Mouse (Mus musculus): Measurements from ENCODE around the gene Dlx1. TPM values are rescaled to one million over a fixed set of nuclear protein-coding genes. Genes with fewer than 3 reads are reported as not detected.

Gene Dlx1
- polyA plus RNA-seq, 1 experiment from 2014 or later: 13.6 TPM

DNA sequence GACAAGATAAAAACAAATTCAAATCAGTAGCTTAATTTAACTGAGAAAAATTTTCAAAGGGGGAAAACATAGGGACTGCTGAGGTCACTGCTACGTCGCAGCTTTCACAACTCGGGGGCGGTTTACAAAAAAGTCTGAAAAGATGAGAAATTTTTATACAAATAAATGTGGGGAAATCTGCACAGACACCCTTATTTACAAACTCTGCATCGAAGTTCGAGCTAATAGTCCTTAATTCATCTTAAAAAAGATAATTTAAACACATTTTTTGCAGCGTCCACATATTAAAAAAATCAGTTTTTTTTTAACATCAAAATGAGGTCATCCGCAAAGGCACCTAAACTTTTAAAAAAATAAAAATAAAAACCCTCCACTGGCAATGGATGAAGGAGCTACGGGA lies 15.6 kb downstream of the Dlx1 start:
- H3K36me3 ChIP-seq (ENCODE audit: control insufficient read depth, insufficient read depth, low read length): no peaks in the 10 kb centered on the region
- under 1% methylated on average over 9 of the region's 9 CpGs for WGBS
- H3K9me3 ChIP-seq (ENCODE audit: control insufficient read depth, low read length): no peaks in the 10 kb centered on the region
- H3K4me2 ChIP-seq: no peak overlapping the region
- DNase-seq (ENCODE audit: low spot score, missing footprints): peak; percentile 92
- H3K4me3 ChIP-seq (ENCODE audit: low read depth, low read length): no peak overlapping the region
- H3K27me3 ChIP-seq (ENCODE audit: control insufficient read depth, insufficient read depth, low read length): peaks cover 91% of the 10 kb centered on the region
- no peak overlapping the region for H3K9ac ChIP-seq (ENCODE audit: low read length)
- peaks cover 33% of the 10 kb centered on the region for H3K4me1 ChIP-seq (ENCODE audit: control insufficient read depth, insufficient read depth, low read length)
- no peak for ATAC-seq (ENCODE audit: low FRiP score)
- H3K27ac ChIP-seq (ENCODE audit: low read depth, low read length): no peak overlapping the region

DNA sequence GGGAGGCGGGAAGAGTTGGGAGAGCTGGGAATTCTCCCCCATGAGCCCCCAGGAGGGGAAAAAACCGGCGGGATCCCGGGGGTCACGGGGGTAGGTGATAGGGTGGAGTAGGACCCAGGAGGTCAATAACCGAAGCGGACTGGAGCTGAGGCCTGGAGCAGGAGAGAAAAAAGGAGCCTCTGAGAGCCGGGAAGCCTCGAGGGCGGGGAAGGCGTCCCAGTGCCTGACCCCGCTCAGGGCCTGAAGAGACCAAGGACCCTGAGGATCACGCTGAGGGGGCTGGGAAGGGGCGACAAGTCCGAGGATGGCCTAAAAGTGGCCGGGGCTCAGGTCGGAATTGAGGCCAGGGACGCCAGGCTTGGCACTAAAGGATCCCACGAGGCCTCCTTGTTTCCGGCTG lies 16.0 kb downstream of the Dlx1 start:
- Histone ChIP-seq H3K27me3 (ENCODE audit: control insufficient read depth, insufficient read depth, low read length) (peaks cover 91% of the 10 kb centered on the region), H3K4me2 (0 out of 2 replicates have a peak overlapping the region, but pooled peaks have one; percentile 17), H3K36me3 (ENCODE audit: control insufficient read depth, insufficient read depth, low read length) (no peaks in the 10 kb centered on the region), H3K4me1 (ENCODE audit: control insufficient read depth, insufficient read depth, low read length) (peaks cover 33% of the 10 kb centered on the region), H3K9me3 (ENCODE audit: control insufficient read depth, low read length) (no peaks in the 10 kb centered on the region), H3K27ac (ENCODE audit: low read depth, low read length) (no peak overlapping the region), H3K9ac (ENCODE audit: low read length) (no peak overlapping the region), H3K4me3 (ENCODE audit: low read depth, low read length) (peak overlapping the region; percentile 18)
- ATAC-seq (ENCODE audit: low FRiP score): no peak
- no peak for DNase-seq (ENCODE audit: low spot score, missing footprints)
- under 1% methylated on average over 20 of the region's 20 CpGs for WGBS

DNA sequence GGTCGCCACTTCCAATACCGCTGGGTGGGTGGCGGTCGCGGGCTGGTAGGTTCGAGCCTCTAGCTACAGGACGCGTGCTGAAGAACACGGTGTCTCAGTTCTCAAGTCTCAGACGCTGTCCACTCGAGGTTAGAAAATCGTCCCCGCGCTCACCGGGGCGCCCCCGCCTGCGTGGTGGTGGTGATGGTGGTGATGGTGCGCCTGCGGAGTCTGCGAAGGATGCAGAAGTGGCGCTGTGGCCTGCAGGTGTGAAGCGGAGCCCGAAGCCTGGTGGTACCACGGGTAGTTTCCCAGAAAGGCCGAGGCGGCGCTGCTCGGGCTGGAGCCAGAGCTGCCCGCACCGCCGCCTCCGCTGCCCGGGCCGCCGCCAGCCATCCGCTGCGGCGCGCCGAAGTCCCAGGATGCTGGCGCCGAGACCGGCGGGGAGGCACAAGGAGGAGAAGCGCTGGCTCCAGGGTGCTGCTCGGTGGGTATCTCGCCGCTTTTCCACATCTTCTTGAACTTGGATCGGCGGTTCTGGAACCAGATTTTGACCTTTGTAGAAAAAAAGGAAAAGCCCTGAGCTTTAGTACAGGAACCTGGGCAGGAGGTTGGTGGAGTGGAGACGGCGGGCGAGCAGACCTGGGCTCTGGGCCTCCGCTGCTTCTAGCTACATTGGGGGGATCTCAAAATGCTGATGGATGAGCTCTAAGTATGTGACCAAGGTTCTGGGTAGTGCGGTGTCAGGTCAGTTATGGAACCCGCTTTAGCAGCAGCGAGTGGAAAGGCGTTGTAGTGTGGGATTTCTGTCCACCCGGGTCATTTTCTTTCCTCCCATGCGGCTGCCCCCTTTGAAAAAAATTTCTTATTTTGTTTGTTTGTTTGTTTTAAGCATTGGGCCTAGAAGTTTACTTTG lies 16.7 kb downstream of the Dlx1 start:
- H3K9me3 ChIP-seq (ENCODE audit: control insufficient read depth, low read length): no peaks in the 10 kb centered on the region
- DNase-seq (ENCODE audit: low spot score, missing footprints) (peak; percentile 98), ATAC-seq (ENCODE audit: low FRiP score) (no peak)
- peak overlapping the region; percentile 37 for H3K4me3 ChIP-seq (ENCODE audit: low read depth, low read length)
- 0 out of 2 replicates have a peak overlapping the region, but pooled peaks have one; percentile 16 for H3K9ac ChIP-seq (ENCODE audit: low read length)
- H3K27me3 ChIP-seq (ENCODE audit: control insufficient read depth, insufficient read depth, low read length): peaks cover 91% of the 10 kb centered on the region
- H3K4me1 ChIP-seq (ENCODE audit: control insufficient read depth, insufficient read depth, low read length): peaks cover 33% of the 10 kb centered on the region
- H3K36me3 ChIP-seq (ENCODE audit: control insufficient read depth, insufficient read depth, low read length): no peaks in the 10 kb centered on the region
- H3K4me2 ChIP-seq: peak overlapping the region; percentile 17; the same call in 1 of the 2 replicates
- WGBS: under 1% methylated on average over 61 of the region's 61 CpGs
- H3K27ac ChIP-seq (ENCODE audit: low read depth, low read length): no peak overlapping the region

DNA sequence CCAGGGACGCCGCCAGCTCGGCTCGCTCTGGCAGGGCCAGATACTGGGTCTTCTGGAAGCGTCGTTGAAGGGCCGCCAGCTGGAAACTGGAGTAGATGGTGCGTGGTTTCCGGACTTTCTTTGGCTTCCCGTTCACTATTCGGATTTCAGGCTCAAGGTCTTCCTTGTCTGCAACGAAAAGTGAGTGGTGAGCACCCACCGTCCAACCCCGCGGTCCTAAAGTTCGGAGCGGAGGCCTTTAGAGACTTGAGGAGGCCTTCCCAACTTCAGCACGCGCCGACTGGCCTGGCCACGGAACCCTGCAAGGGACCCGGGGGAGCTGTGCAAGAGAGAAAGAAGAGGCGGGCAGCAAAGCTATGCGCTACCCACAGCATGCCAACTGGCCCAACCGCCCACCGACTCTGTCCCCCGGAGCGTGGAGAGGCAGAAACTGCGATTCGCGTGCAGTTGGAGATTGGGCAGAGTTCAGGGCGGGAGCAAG lies 17.5 kb downstream of the Dlx1 start:
- Histone ChIP-seq H3K27me3 (ENCODE audit: control insufficient read depth, insufficient read depth, low read length) (peaks cover 91% of the 10 kb centered on the region), H3K4me3 (ENCODE audit: low read depth, low read length) (peak overlapping the region; percentile 37), H3K36me3 (ENCODE audit: control insufficient read depth, insufficient read depth, low read length) (no peaks in the 10 kb centered on the region), H3K4me2 (peak overlapping the region; percentile 63), H3K27ac (ENCODE audit: low read depth, low read length) (no peak overlapping the region), H3K4me1 (ENCODE audit: control insufficient read depth, insufficient read depth, low read length) (peaks cover 33% of the 10 kb centered on the region), H3K9me3 (ENCODE audit: control insufficient read depth, low read length) (no peaks in the 10 kb centered on the region), H3K9ac (ENCODE audit: low read length) (peak overlapping the region; percentile 30)
- ATAC-seq (ENCODE audit: low FRiP score) (no peak), DNase-seq (ENCODE audit: low spot score, missing footprints) (peak; percentile 97)
- WGBS: under 1% methylated on average over 32 of the region's 32 CpGs

DNA sequence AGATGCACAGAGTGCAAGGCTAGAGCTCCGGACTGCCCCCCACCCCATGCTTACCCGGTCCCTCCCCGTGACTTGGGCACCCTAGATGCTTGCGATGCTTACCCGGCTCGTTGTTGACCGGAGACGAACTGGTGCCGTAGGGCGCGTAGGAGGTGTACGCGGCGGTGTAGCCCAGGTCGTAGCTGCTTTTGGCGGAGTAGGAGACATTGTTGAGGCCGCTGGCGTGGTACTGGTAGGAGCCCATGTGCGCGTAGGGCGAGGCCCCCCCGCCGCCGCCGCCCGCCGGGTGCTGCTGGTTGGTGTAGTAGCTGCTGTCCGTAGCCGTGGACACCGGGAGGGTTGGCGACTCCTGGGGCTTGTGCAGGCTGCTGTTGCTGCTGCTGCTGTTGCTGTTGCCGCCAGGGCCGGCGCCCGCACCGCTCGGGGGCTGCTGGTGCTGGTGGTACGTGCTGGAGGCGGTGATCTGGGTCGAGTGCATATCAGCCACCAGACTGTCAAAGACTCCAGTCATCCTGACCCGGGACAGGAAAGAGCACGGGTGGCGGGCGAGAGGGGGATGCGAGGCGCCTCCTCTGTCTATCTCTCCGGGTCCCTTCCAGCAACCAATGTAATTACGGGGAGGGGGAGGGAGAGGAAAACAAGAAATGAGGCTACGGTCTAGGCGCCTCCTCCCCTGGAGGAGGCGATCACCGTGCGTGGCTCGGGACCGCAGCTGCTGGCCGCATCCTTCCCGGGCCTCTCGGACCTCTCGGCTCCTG lies 18.1 kb downstream of the Dlx1 start:
- Histone ChIP-seq H3K27ac (ENCODE audit: low read depth, low read length) (peak overlapping the region; percentile 3; the same call in 1 of the 2 replicates), H3K4me1 (ENCODE audit: control insufficient read depth, insufficient read depth, low read length) (peaks cover 27% of the 10 kb centered on the region)

DNA sequence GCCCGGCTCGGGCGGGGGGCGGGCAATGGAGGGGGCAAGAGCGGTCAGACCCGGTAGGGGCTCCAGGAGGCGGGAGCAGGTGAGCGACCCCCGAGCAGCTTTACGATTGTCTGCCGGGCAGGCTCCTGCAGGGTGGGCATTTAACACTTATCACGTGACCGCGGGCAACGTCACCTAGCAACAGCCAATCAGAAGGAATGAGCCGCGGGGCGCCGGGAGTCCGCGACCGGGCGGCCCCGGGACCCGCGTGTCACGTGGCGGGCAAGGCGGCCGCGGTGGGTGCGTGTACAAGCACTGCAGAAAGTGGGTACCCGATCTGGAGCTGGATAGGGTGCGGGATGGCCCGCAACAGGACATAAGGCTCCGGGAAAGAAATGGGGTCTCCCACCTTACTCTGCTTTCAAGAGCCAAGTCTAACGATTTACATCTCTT lies 18.7 kb downstream of the Dlx1 start, which contains the start of gene Dlx2:
Gene Dlx2 (minus strand): TSS at position 115 of the 432 bp plus-strand sequence.
- under 1% methylated on average over 37 of the region's 37 CpGs for WGBS

More for the DNA sequence above, 18.1 kb downstream of the Dlx1 start:
- H3K9me3 ChIP-seq (ENCODE audit: control insufficient read depth, low read length): no peaks in the 10 kb centered on the region
- peak overlapping the region; percentile 30 for H3K9ac ChIP-seq (ENCODE audit: low read length)
- H3K27me3 ChIP-seq (ENCODE audit: control insufficient read depth, insufficient read depth, low read length): peaks cover 89% of the 10 kb centered on the region
- peak overlapping the region; percentile 37 for H3K4me3 ChIP-seq (ENCODE audit: low read depth, low read length)
- DNase-seq (ENCODE audit: low spot score, missing footprints): peak; percentile 97
- peak overlapping the region; percentile 63 for H3K4me2 ChIP-seq
- ATAC-seq (ENCODE audit: low FRiP score): peak; percentile 69
- H3K36me3 ChIP-seq (ENCODE audit: control insufficient read depth, insufficient read depth, low read length): no peaks in the 10 kb centered on the region
- WGBS: under 1% methylated on average over 59 of the region's 59 CpGs

DNA sequence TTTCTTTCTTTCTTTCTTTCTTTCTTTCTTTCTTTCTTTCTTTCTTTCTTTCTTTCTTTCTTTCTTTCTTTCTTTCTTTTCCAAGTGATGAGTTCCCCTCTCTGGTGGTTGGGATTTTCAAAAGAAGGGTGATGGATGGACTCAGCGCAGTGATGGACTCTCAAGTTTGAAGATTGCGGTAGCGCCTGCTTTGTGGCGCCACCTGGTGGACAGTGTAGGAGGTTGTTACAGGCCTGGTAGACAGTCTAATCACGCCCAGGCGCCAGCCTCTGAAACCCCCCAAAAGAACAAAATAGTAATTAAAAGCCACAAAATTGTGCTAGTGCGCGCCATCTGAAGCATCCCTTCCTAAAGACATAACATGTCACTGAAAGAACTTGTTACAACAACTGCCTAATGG lies 19.9 kb downstream of the Dlx1 start:
- peak; percentile 98 for DNase-seq (ENCODE audit: low spot score, missing footprints)
- Histone ChIP-seq H3K36me3 (ENCODE audit: control insufficient read depth, insufficient read depth, low read length) (no peaks in the 10 kb centered on the region), H3K4me1 (ENCODE audit: control insufficient read depth, insufficient read depth, low read length) (peaks cover 21% of the 10 kb centered on the region), H3K4me3 (ENCODE audit: low read depth, low read length) (no peak overlapping the region), H3K9me3 (ENCODE audit: control insufficient read depth, low read length) (no peaks in the 10 kb centered on the region), H3K27me3 (ENCODE audit: control insufficient read depth, insufficient read depth, low read length) (peaks cover 85% of the 10 kb centered on the region), H3K4me2 (no peak overlapping the region), H3K27ac (ENCODE audit: low read depth, low read length) (no peak overlapping the region), H3K9ac (ENCODE audit: low read length) (no peak overlapping the region)
- 1% methylated on average over 8 of the region's 8 CpGs for WGBS
- ATAC-seq (ENCODE audit: low FRiP score): no peak

More for the DNA sequence above, 18.7 kb downstream of the Dlx1 start, which contains the start of gene Dlx2:
- H3K4me1 ChIP-seq (ENCODE audit: control insufficient read depth, insufficient read depth, low read length): peaks cover 21% of the 10 kb centered on the region
- peaks cover 89% of the 10 kb centered on the region for H3K27me3 ChIP-seq (ENCODE audit: control insufficient read depth, insufficient read depth, low read length)
- H3K27ac ChIP-seq (ENCODE audit: low read depth, low read length): peak within 1 kb of the TSS; percentile 3; the same call in 1 of the 2 replicates
- H3K4me3 ChIP-seq (ENCODE audit: low read depth, low read length): peak within 1 kb of the TSS; percentile 37
- H3K9me3 ChIP-seq (ENCODE audit: control insufficient read depth, low read length): no peaks in the 10 kb centered on the region
- peak within 1 kb of the TSS; percentile 30 for H3K9ac ChIP-seq (ENCODE audit: low read length)
- H3K4me2 ChIP-seq: peak within 1 kb of the TSS; percentile 63
- no peaks in the 10 kb centered on the region for H3K36me3 ChIP-seq (ENCODE audit: control insufficient read depth, insufficient read depth, low read length)
- DNase-seq (ENCODE audit: low spot score, missing footprints) (peak; percentile 95), ATAC-seq (ENCODE audit: low FRiP score) (peak; percentile 73)

DNA sequence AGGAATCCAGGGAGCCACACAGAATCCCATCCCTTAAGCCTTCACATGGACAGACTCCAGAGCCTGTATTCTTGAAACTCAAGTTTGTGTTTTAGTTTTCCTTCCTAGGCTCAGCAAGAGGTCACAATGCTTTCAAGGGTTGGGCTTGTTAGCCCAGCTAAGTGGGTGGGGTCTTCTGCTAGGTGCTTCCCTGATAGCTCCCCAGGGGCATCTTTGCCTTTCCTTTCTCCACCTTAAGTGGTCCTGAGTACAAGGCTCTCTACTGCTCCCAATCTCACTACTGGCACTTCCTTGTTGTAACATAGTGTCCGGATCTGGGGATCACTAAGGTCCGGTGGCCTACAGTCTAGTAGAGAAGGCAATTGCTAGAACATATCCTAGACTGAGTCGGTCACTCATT lies 22.4 kb downstream of the Dlx1 start:
- 21% methylated on average over 3 of the region's 3 CpGs for WGBS
- Histone ChIP-seq H3K9me3 (ENCODE audit: control insufficient read depth, low read length) (no peaks in the 10 kb centered on the region), H3K36me3 (ENCODE audit: control insufficient read depth, insufficient read depth, low read length) (no peaks in the 10 kb centered on the region), H3K4me2 (no peak overlapping the region), H3K9ac (ENCODE audit: low read length) (no peak overlapping the region), H3K4me3 (ENCODE audit: low read depth, low read length) (no peak overlapping the region), H3K27me3 (ENCODE audit: control insufficient read depth, insufficient read depth, low read length) (peaks cover 64% of the 10 kb centered on the region), H3K27ac (ENCODE audit: low read depth, low read length) (no peak overlapping the region), H3K4me1 (ENCODE audit: control insufficient read depth, insufficient read depth, low read length) (peaks cover 12% of the 10 kb centered on the region)
- DNase-seq (ENCODE audit: low spot score, missing footprints) (no peak), ATAC-seq (ENCODE audit: low FRiP score) (no peak)

All from midbrain, embryonic 11.5 days (tissue).